Mouse (Mus musculus): Measurements from ENCODE around the gene Lrrk1.
A peak's percentile ranks its signal among the peaks of the same experiment; 100 is the strongest.

Lrrk1 gene

GRCm38 (mm10) chr7:66256441-66256840, 131.7 kb downstream of the Lrrk1 start:
- DNase-seq (ENCODE audit: low spot score in 2 of 2): no peak

- no peak for DNase-seq (ENCODE audit: low spot score in 2 of 2)
Observed at GRCm38 (mm10) chr7:66254993-66255392, 133.2 kb downstream of the Lrrk1 start.

GRCm38 (mm10) chr7:66253975-66254651, 134.0 kb downstream of the Lrrk1 start:
- peak in 1 of 2 experiments; percentile 28 for DNase-seq (ENCODE audit: low spot score in 2 of 2)

- peak; percentile 69 to 77 for DNase-seq (ENCODE audit: low spot score in 2 of 2)
Observed at GRCm38 (mm10) chr7:66250030-66250429, 138.1 kb downstream of the Lrrk1 start.

- no peak for DNase-seq (ENCODE audit: low spot score in 2 of 2)
Observed at GRCm38 (mm10) chr7:66249426-66249825, 138.7 kb downstream of the Lrrk1 start.

GRCm38 (mm10) chr7:66249020-66249419, 139.1 kb downstream of the Lrrk1 start:
- no peak for DNase-seq (ENCODE audit: low spot score in 2 of 2)

GRCm38 (mm10) chr7:66248270-66248669, 139.9 kb downstream of the Lrrk1 start:
- DNase-seq (ENCODE audit: low spot score in 2 of 2): no peak

GRCm38 (mm10) chr7:66247274-66248021, 140.7 kb downstream of the Lrrk1 start:
- DNase-seq (ENCODE audit: low spot score in 2 of 2): peak in 1 of 2 experiments; percentile 21

- no peak for DNase-seq (ENCODE audit: low spot score in 2 of 2)
Observed at GRCm38 (mm10) chr7:66246716-66247235, 141.4 kb downstream of the Lrrk1 start.

GRCm38 (mm10) chr7:66245646-66246045, 142.5 kb downstream of the Lrrk1 start:
- no peak for DNase-seq (ENCODE audit: low spot score in 2 of 2)

GRCm38 (mm10) chr7:66243766-66244325, 144.3 kb downstream of the Lrrk1 start:
- no peak for DNase-seq (ENCODE audit: low spot score in 2 of 2)

GRCm38 (mm10) chr7:66241855-66242412, 146.2 kb downstream of the Lrrk1 start:
- DNase-seq (ENCODE audit: low spot score in 2 of 2): no peak

- no peak for DNase-seq (ENCODE audit: low spot score in 2 of 2)
Observed at GRCm38 (mm10) chr7:66238157-66238556, 150.0 kb downstream of the Lrrk1 start.

GRCm38 (mm10) chr7:66233947-66234516, 154.1 kb downstream of the Lrrk1 start:
- no peak for DNase-seq (ENCODE audit: low spot score in 2 of 2)

- no peak for DNase-seq (ENCODE audit: low spot score in 2 of 2)
Observed at GRCm38 (mm10) chr7:66233141-66233946, 154.8 kb downstream of the Lrrk1 start.

- no peak for DNase-seq (ENCODE audit: low spot score in 2 of 2)
Observed at GRCm38 (mm10) chr7:66231861-66232260, 156.3 kb downstream of the Lrrk1 start.

- peak in 1 of 2 experiments; percentile 41 for DNase-seq (ENCODE audit: low spot score in 2 of 2)
Observed at GRCm38 (mm10) chr7:66230638-66231550, 157.3 kb downstream of the Lrrk1 start.

- no peak for DNase-seq (ENCODE audit: low spot score in 2 of 2)
Observed at GRCm38 (mm10) chr7:66230246-66230637, 157.9 kb downstream of the Lrrk1 start.

- no peak for DNase-seq (ENCODE audit: low spot score in 2 of 2)
Observed at GRCm38 (mm10) chr7:66229433-66229832, 158.7 kb downstream of the Lrrk1 start.

- no peak for DNase-seq (ENCODE audit: low spot score in 2 of 2)
Observed at GRCm38 (mm10) chr7:66228610-66228920, 159.6 kb downstream of the Lrrk1 start.
